16 mouse cellular contexts compared by ENCODE assay signal in genomic region chr7:84578841-84579240, GRCm38 (mm10). TPM values are rescaled to one million over a fixed set of nuclear protein-coding genes. Genes with fewer than 3 reads are reported as not detected.
DNase-seq lines count a peak whose midpoint lies in the region; ATAC-seq and TF ChIP-seq lines count a peak whose summit lies in the region.
"Had no signal": no experiment of that assay in that cellular context is flagged by ENCODE, and none has a peak within 500 bp of the region (broad histone marks: within the 10 kb centered on the region; RNA-seq: fewer than 3 reads in every experiment).

No protein-coding gene starts in this region.

- TF ChIP-seq CTCF in liver, postnatal 0 days (IDR thresholded peaks at IDR 0.05; ENCODE audit: low read depth) = no peak

- no peak overlapping the region for H3K9ac ChIP-seq in liver, postnatal 0 days (replicated peaks)
- no peak overlapping the region for H3K9ac ChIP-seq in liver, embryonic 12.5 days
- no peak overlapping the region for H3K9ac ChIP-seq in kidney, embryonic 16.5 days (replicated peaks; ENCODE audit: low read length)
- H3K9ac ChIP-seq: liver, embryonic 14.5 days; midbrain, embryonic 13.5 days; stomach, embryonic 15.5 days had no signal

- no peaks in the 10 kb centered on the region for H3K27me3 ChIP-seq in liver, postnatal 0 days (ENCODE audit: insufficient read depth, low read length)
- 0 out of 2 replicates have a peak, but pooled peaks cover 5% of the 10 kb centered on the region for H3K27me3 ChIP-seq in liver, embryonic 12.5 days (replicated peaks)
- H3K27me3 ChIP-seq in kidney, embryonic 16.5 days (ENCODE audit: insufficient read depth, low read length) = no peaks in the 10 kb centered on the region
- H3K27me3 ChIP-seq: midbrain, embryonic 13.5 days; stomach, embryonic 15.5 days had no signal

- H3K4me1 ChIP-seq in liver, postnatal 0 days (ENCODE audit: insufficient read depth) = no peaks in the 10 kb centered on the region
- H3K4me1 ChIP-seq in liver, embryonic 12.5 days = no peaks in the 10 kb centered on the region
- no peaks in the 10 kb centered on the region for H3K4me1 ChIP-seq in kidney, embryonic 16.5 days (ENCODE audit: insufficient read depth, low read length)
- H3K4me1 ChIP-seq: limb, embryonic 10.5 days; midbrain, embryonic 13.5 days; stomach, embryonic 15.5 days had no signal

- peak; percentile 9; the same call in 1 of the 2 replicates for ATAC-seq in liver, postnatal 0 days
- no peak for ATAC-seq in liver, embryonic 12.5 days
- no peak for ATAC-seq in kidney, embryonic 16.5 days (ENCODE audit: low FRiP score, low TSS enrichment)
- ATAC-seq: hindbrain, postnatal 0 days; midbrain, embryonic 13.5 days had no signal

- whole genome bisulfite sequencing in liver, postnatal 0 days (ENCODE audit: insufficient replicate concordance) = 60% methylated on average over 1 of the region's 1 CpGs
- 40% methylated on average over 1 of the region's 1 CpGs for WGBS in liver, embryonic 12.5 days (ENCODE audit: insufficient replicate concordance)
- WGBS in kidney, embryonic 16.5 days = 100% methylated on average over 1 of the region's 1 CpGs

- H3K4me2 ChIP-seq in liver, postnatal 0 days (ENCODE audit: low read depth, low read length) = no peak overlapping the region
- no peak overlapping the region for H3K4me2 ChIP-seq in liver, embryonic 12.5 days
- no peak overlapping the region for H3K4me2 ChIP-seq in kidney, embryonic 16.5 days (replicated peaks; ENCODE audit: low read depth, low read length)
- H3K4me2 ChIP-seq: midbrain, embryonic 13.5 days; stomach, embryonic 15.5 days had no signal

- no peak for TF ChIP-seq EP300 in liver, postnatal 0 days (IDR thresholded peaks at IDR 0.05; ENCODE audit: low read depth)

- H3K4me3 ChIP-seq in liver, postnatal 0 days (ENCODE audit: low read depth, low read length) = no peak overlapping the region
- H3K4me3 ChIP-seq in liver, embryonic 12.5 days = no peak overlapping the region
- H3K4me3 ChIP-seq in kidney, embryonic 16.5 days (ENCODE audit: low read length) = no peak overlapping the region
- H3K4me3 ChIP-seq: limb, embryonic 10.5 days; midbrain, embryonic 13.5 days; stomach, embryonic 15.5 days had no signal

- H3K27ac ChIP-seq in liver, postnatal 0 days (ENCODE audit: low read depth) = no peak overlapping the region
- H3K27ac ChIP-seq in liver, embryonic 12.5 days = no peak overlapping the region
- no peak overlapping the region for H3K27ac ChIP-seq in kidney, embryonic 16.5 days (ENCODE audit: low read length)
- H3K27ac ChIP-seq: hindbrain, postnatal 0 days; limb, embryonic 10.5 days; liver, embryonic 14.5 days; midbrain, embryonic 13.5 days; stomach, embryonic 15.5 days had no signal

- H3K36me3 ChIP-seq in liver, postnatal 0 days (replicated peaks; ENCODE audit: insufficient read depth, low read length) = no peaks in the 10 kb centered on the region
- H3K36me3 ChIP-seq in liver, embryonic 12.5 days = no peaks in the 10 kb centered on the region
- H3K36me3 ChIP-seq in kidney, embryonic 16.5 days (ENCODE audit: insufficient read depth, low read length) = no peaks in the 10 kb centered on the region
- H3K36me3 ChIP-seq: limb, embryonic 10.5 days; midbrain, embryonic 13.5 days; stomach, embryonic 15.5 days had no signal

- DNase-seq in cerebellum, postnatal 14 days = peak; percentile 46 to 62
- no peak for DNase-seq in cerebellum, adult 8-10 months
- no peak for DNase-seq in liver, postnatal 0 days
- DNase-seq in layer of hippocampus, postnatal 36 days = peak; percentile 27 to 46
- peak; percentile 57 to 63 for DNase-seq in right cerebral cortex, postnatal 36 days (ENCODE audit: low spot score in 2 of 2)
- DNase-seq in adrenal gland, postnatal 14 days = no peak
- DNase-seq: adrenal gland, postnatal 36 days had no signal

- H3K9me3 ChIP-seq in liver, postnatal 0 days (ENCODE audit: low read length) = no peaks in the 10 kb centered on the region
- H3K9me3 ChIP-seq in liver, embryonic 12.5 days (replicated peaks) = no peaks in the 10 kb centered on the region
- no peaks in the 10 kb centered on the region for H3K9me3 ChIP-seq in kidney, embryonic 16.5 days (ENCODE audit: low read length)
- H3K9me3 ChIP-seq: limb, embryonic 10.5 days; midbrain, embryonic 13.5 days; stomach, embryonic 15.5 days had no signal

RNA-seq across cellular contexts. Expression of gene Fah, which starts 27.7 kb away (rescaled TPM):
- 265 and 296 TPM in 2 replicates for polyA plus RNA-seq in liver, postnatal 0 days (2015; fragmentation: Nextera tagmentation; extraction: Ambion mirVana)
- polyA plus RNA-seq in liver, embryonic 12.5 days (2016; fragmentation: Nextera tagmentation; extraction: Ambion mirVana) = 16.5 and 17.8 TPM in 2 replicates
- total RNA-seq in layer of hippocampus, postnatal 36 days (2021) = 10 to 100 TPM; 16.0 to 20.1 TPM
- total RNA-seq in adrenal gland, postnatal 14 days (2021) = 47.5 and 99.3 TPM in 2 replicates
- 14.9 and 17.7 TPM in 2 replicates for polyA plus RNA-seq in kidney, embryonic 16.5 days (2015; fragmentation: Nextera tagmentation; extraction: Ambion mirVana)
- total RNA-seq: granulocyte monocyte progenitor cell, adult 5-6 weeks had no signal

RNA-seq across cellular contexts. Expression of gene Gm2115, which starts 50.1 kb away (rescaled TPM):
- 0.04 and 0.23 TPM in 2 replicates for polyA plus RNA-seq in liver, postnatal 0 days (2015; fragmentation: Nextera tagmentation; extraction: Ambion mirVana)
- 0.04 and 0.11 TPM in 2 replicates for polyA plus RNA-seq in liver, embryonic 12.5 days (2016; fragmentation: Nextera tagmentation; extraction: Ambion mirVana)
- 10 to 100 TPM; 90.7 to 91.0 TPM for total RNA-seq in layer of hippocampus, postnatal 36 days (2021)
- 15.2 and 18.6 TPM in 2 replicates for total RNA-seq in adrenal gland, postnatal 14 days (2021)
- 0.22 and 0.31 TPM in 2 replicates for polyA plus RNA-seq in kidney, embryonic 16.5 days (2015; fragmentation: Nextera tagmentation; extraction: Ambion mirVana)
- total RNA-seq: granulocyte monocyte progenitor cell, adult 5-6 weeks had no signal
- polyA plus RNA-seq: heart, postnatal 0 days; liver, embryonic 14.5 days had no signal

Comparison
In these comparisons a context has a peak if more than half of its experiments do, and no peak if none do; other contexts are left out.
1. DNase-seq: peak in cerebellum, postnatal 14 days (2 of 2), layer of hippocampus, postnatal 36 days (2 of 2) and right cerebral cortex, postnatal 36 days (2 of 2); none in cerebellum, adult 8-10 months (single experiment), liver, postnatal 0 days (single experiment) and adrenal gland, postnatal 14 days (single experiment).
2. RNA of gene Fah, which starts 27.7 kb away (polyA plus RNA-seq): 265 to 296 TPM in liver, postnatal 0 days; 16.5 to 17.8 TPM in liver, embryonic 12.5 days and 14.9 to 17.7 TPM in kidney, embryonic 16.5 days; every median in the first group is over 10 times any median in the second.